Mouse (Mus musculus): ENCODE measurements around the gene Spata20.

Spata20 gene

GRCm38 (mm10) chr11:94486001-94486400 is at the start of gene Spata20:
Spata20 (minus strand) TSS chr11:94486179.
- in situ Hi-C loops (cut with MboI, MseI) = loop anchor here in 1 of 2 experiments (25.0 kb wide), 1 partner anchor 349 kb away; no protein-coding TSS in a partner anchor

GRCm38 (mm10) chr11:94533171-94533570 is 47.2 kb upstream of the Spata20 start:
- in situ Hi-C loops (cut with MboI, MseI) = no loop called here

- in situ Hi-C loops (cut with MboI, MseI) = no loop called here
Observed at GRCm38 (mm10) chr11:94528879-94529278, 42.9 kb upstream of the Spata20 start.

- in situ Hi-C loops (cut with MboI, MseI) = no loop called here
Observed at GRCm38 (mm10) chr11:94526171-94526879, 40.3 kb upstream of the Spata20 start.

- in situ Hi-C loops (cut with MboI, MseI) = no loop called here
Observed at GRCm38 (mm10) chr11:94521219-94521843, 35.4 kb upstream of the Spata20 start, which contains the start of gene Mycbpap. Mycbpap (minus strand) TSS chr11:94521742.

GRCm38 (mm10) chr11:94513452-94513851 is 27.5 kb upstream of the Spata20 start:
- in situ Hi-C loops (cut with MboI, MseI) = no loop called here

GRCm38 (mm10) chr11:94508976-94509375 is 23.0 kb upstream of the Spata20 start:
- in situ Hi-C loops (cut with MboI, MseI) = no loop called here

GRCm38 (mm10) chr11:94501482-94501881 is 15.5 kb upstream of the Spata20 start:
- in situ Hi-C loops (cut with MboI, MseI) = no loop called here

- in situ Hi-C loops (cut with MboI, MseI) = no loop called here
Observed at GRCm38 (mm10) chr11:94500362-94500761, 14.4 kb upstream of the Spata20 start.

GRCm38 (mm10) chr11:94499661-94500152 is 13.7 kb upstream of the Spata20 start, which contains the start of gene Epn3:
Epn3 (minus strand) TSS chr11:94499974.
- in situ Hi-C loops (cut with MboI, MseI) = loop anchor here in 1 of 2 experiments (10.0 to 25.0 kb wide), 2 partner anchors 255 to 362 kb away; partner anchors contain the start of gene Wfikkn2

- in situ Hi-C loops (cut with MboI, MseI) = loop anchor here in 1 of 2 experiments (10.0 to 25.0 kb wide), 2 partner anchors 254 to 362 kb away; partner anchors contain the start of gene Wfikkn2
Observed at GRCm38 (mm10) chr11:94499035-94499434, 13.1 kb upstream of the Spata20 start.

GRCm38 (mm10) chr11:94498093-94498996 is 12.4 kb upstream of the Spata20 start:
- in situ Hi-C loops (cut with MboI, MseI) = loop anchor here in 1 of 2 experiments (10.0 to 25.0 kb wide), 2 partner anchors 254 to 361 kb away; partner anchors contain the start of gene Wfikkn2

GRCm38 (mm10) chr11:94495415-94495814 is 9.4 kb upstream of the Spata20 start:
- in situ Hi-C loops (cut with MboI, MseI) = loop anchor here in 1 of 2 experiments (10.0 to 25.0 kb wide), 2 partner anchors 251 to 358 kb away; partner anchors contain the start of gene Wfikkn2

- in situ Hi-C loops (cut with MboI, MseI) = loop anchor here in 1 of 2 experiments (10.0 to 25.0 kb wide), 2 partner anchors 247 to 354 kb away; partner anchors contain the start of gene Wfikkn2
Observed at GRCm38 (mm10) chr11:94491749-94492099, 5.7 kb upstream of the Spata20 start.

- in situ Hi-C loops (cut with MboI, MseI) = loop anchor here in 1 of 2 experiments (10.0 to 25.0 kb wide), 2 partner anchors 246 to 354 kb away; partner anchors contain the start of gene Wfikkn2
Observed at GRCm38 (mm10) chr11:94491035-94491748, 5.2 kb upstream of the Spata20 start.

GRCm38 (mm10) chr11:94489745-94490144 is 3.8 kb upstream of the Spata20 start:
- in situ Hi-C loops (cut with MboI, MseI) = loop anchor here in 1 of 2 experiments (10.0 to 25.0 kb wide), 2 partner anchors 245 to 352 kb away; partner anchors contain the start of gene Wfikkn2

GRCm38 (mm10) chr11:94488767-94489533 is 3.0 kb upstream of the Spata20 start:
- in situ Hi-C loops (cut with MboI, MseI) = loop anchor here in 1 of 2 experiments (25.0 kb wide), 1 partner anchor 352 kb away; no protein-coding TSS in a partner anchor

GRCm38 (mm10) chr11:94485223-94485622 is 756 bp downstream of the Spata20 start:
- in situ Hi-C loops (cut with MboI, MseI) = loop anchor here in 1 of 2 experiments (25.0 kb wide), 1 partner anchor 348 kb away; no protein-coding TSS in a partner anchor

GRCm38 (mm10) chr11:94484636-94485035 is 1.3 kb downstream of the Spata20 start:
- in situ Hi-C loops (cut with MboI, MseI) = loop anchor here (5.0 to 25.0 kb wide), 4 partner anchors 67 to 347 kb away; no protein-coding TSS in a partner anchor
